Mouse (Mus musculus) MEL (cell line): ENCODE measurements at regions not wholly inside any gene's neighbourhood (a gene's known extent, or its start where the extent isn't known, plus 50 kb on each side); places are given as distances from the start of the nearest gene placed in this dataset.

Experiments used
- BHLHE40 ChIP-seq: IDR thresholded peaks from 2 replicates; pipeline ENCODE4 v1.6.1; 2012; ENCODE audit warnings: low read depth, mild to moderate bottlenecking, inconsistent platforms, low read length, improper control_type of control experiment, borderline replicate concordance
- CTCF ChIP-seq, 3 experiments: IDR thresholded peaks in 2 of 3; conservative IDR thresholded peaks in 1 of 3; 2 replicates each; pipeline ENCODE4 v1.5.1; 2011 to 2012; ENCODE audit warnings: low read length in 3 of 3, low read depth in 2 of 3, mild to moderate bottlenecking in 2 of 3, improper control_type of control experiment in 1 of 3, inconsistent platforms in 1 of 3, mixed read lengths in 1 of 3, moderate library complexity in 1 of 3; ENCODE audit not compliant: control insufficient read depth in 1 of 3, insufficient read depth in 1 of 3, poor library complexity in 1 of 3, severe bottlenecking in 1 of 3
- E2F4 ChIP-seq: IDR thresholded peaks from 2 replicates; pipeline ENCODE4 v1.6.1; 2011; ENCODE audit warnings: low read depth, low read length, improper control_type of control experiment, borderline replicate concordance
- EP300 ChIP-seq, 2 experiments: IDR thresholded peaks; 2 replicates each; pipeline ENCODE4 v1.6.1; 2011; ENCODE audit warnings: improper control_type of control experiment in 2 of 2, low read length in 2 of 2, low read depth in 1 of 2, mild to moderate bottlenecking in 1 of 2
- GABPA ChIP-seq: IDR thresholded peaks from 2 replicates; pipeline ENCODE4 v1.6.1; 2012; ENCODE audit warnings: low read depth, mild to moderate bottlenecking, inconsistent platforms, low read length, improper control_type of control experiment, moderate library complexity
- HCFC1 ChIP-seq: IDR thresholded peaks from 2 replicates; pipeline ENCODE4 v1.6.1; 2012; ENCODE audit warnings: low read depth, mild to moderate bottlenecking, inconsistent platforms, low read length, improper control_type of control experiment, moderate library complexity
- MEF2A ChIP-seq: IDR thresholded peaks from 2 replicates; pipeline ENCODE4 v1.6.1; 2014; ENCODE audit warnings: low read depth, mild to moderate bottlenecking, inconsistent platforms, low read length, improper control_type of control experiment; ENCODE audit not compliant: poor library complexity, insufficient replicate concordance, severe bottlenecking; ENCODE audit errors: extremely low read depth
- POLR2A ChIP-seq, 2 experiments: IDR thresholded peaks; 2 replicates each; pipeline ENCODE4 v1.6.1; 2011 to 2012; ENCODE audit warnings: low read length in 2 of 2, mild to moderate bottlenecking in 2 of 2, control low read depth in 1 of 2, improper control_type of control experiment in 1 of 2, low read depth in 1 of 2, moderate library complexity in 1 of 2; ENCODE audit not compliant: control insufficient read depth in 1 of 2, insufficient read depth in 1 of 2, poor library complexity in 1 of 2
- POLR2AphosphoS5 ChIP-seq: IDR thresholded peaks from 2 replicates; pipeline ENCODE4 v1.6.1; 2012; ENCODE audit warnings: low read depth, borderline replicate concordance, mild to moderate bottlenecking, inconsistent platforms, low read length, moderate library complexity, mixed read lengths
- TAL1 ChIP-seq: IDR thresholded peaks from 2 replicates; pipeline ENCODE4 v1.6.1; 2012; ENCODE audit warnings: mild to moderate bottlenecking, inconsistent platforms, low read length, moderate library complexity, mixed read lengths
- TCF12 ChIP-seq: IDR thresholded peaks from 2 replicates; pipeline ENCODE4 v1.6.1; 2014; ENCODE audit warnings: low read depth, mild to moderate bottlenecking, inconsistent platforms, low read length, improper control_type of control experiment, moderate library complexity
- ZKSCAN1 ChIP-seq: IDR thresholded peaks from 2 replicates; pipeline ENCODE4 v1.6.1; 2012; ENCODE audit warnings: low read depth, mild to moderate bottlenecking, inconsistent platforms, low read length, improper control_type of control experiment, moderate library complexity
- ZMIZ1 ChIP-seq: IDR thresholded peaks from 2 replicates; pipeline ENCODE4 v1.6.1; 2012; ENCODE audit warnings: low read depth, mild to moderate bottlenecking, inconsistent platforms, low read length, improper control_type of control experiment, moderate library complexity

DNA sequence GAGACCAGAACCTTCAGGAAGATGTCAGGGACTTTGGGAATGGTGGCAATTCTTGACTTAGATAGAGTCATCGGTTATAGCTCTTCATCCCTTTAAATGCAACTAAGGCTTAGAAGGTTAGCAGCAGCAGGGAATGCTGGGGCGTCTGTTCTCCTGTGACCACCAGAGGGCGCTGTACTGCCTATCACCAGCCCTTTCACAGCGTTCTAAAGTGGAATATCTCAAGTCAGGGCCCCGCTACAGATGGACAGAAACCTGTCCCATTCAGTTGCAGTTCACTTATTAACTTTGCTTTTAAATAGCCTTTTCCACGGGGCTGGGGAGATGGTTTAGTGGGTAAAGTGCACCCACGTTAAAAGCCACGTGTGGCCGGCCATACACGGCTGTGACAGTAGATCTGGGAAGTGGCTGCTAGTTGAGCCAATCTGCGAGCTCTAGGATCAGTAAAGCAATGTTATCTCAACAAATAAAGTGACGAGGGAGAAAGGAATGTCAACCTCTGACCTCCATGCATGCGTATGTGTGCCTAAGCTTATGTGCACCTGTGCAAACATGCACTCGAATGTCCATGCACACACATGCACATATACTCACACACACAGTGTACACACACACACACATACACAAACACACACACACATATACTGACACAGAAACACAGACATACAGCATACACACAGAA is 104.3 kb downstream of the Fam168b start:
- TF ChIP-seq GABPA: no peak
- no peak for TF ChIP-seq MEF2A
- TF ChIP-seq E2F4: no peak
- TF ChIP-seq EP300 (IDR thresholded peaks at IDR 0.05; ENCODE audit: low read depth in 1 of 2, low read length in 2 of 2): no peak
- no peak for TF ChIP-seq POLR2AphosphoS5
- TF ChIP-seq HCFC1: no peak
- TF ChIP-seq BHLHE40: no peak
- TF ChIP-seq ZKSCAN1: no peak
- no peak for TF ChIP-seq ZMIZ1
- TF ChIP-seq TCF12: no peak
- TF ChIP-seq CTCF (IDR thresholded peaks at IDR 0.05 in 2 of 3, conservative IDR thresholded peaks at IDR 0.05 in 1 of 3; ENCODE audit: control insufficient read depth in 1 of 3, insufficient read depth in 1 of 3, low read depth in 2 of 3, low read length in 3 of 3, poor library complexity in 1 of 3, severe bottlenecking in 1 of 3): peak; percentile 55 to 75 (median 58)
- TF ChIP-seq TAL1: no peak
- no peak for TF ChIP-seq POLR2A (IDR thresholded peaks at IDR 0.05; ENCODE audit: control insufficient read depth in 1 of 2, insufficient read depth in 1 of 2, low read depth in 1 of 2, low read length in 2 of 2, poor library complexity in 1 of 2)
